Mouse (Mus musculus) intestine, embryonic 14.5 days (tissue): ENCODE measurements at regions not wholly inside any gene's neighbourhood (a gene's known extent, or its start where the extent isn't known, plus 50 kb on each side); places are given as distances from the start of the nearest gene placed in this dataset.
"Not testable (repeated sequence)": the region's sequence is repeated elsewhere in the genome, so short reads cannot be mapped to it uniquely, and the experiment has no call there.

Experiments used
- ATAC-seq: fragments of 200-750 bp; cut with Nextera tagmentation; replicated peaks from 2 replicates; pipeline ENCODE4 v1.8.0; 2017; ENCODE audit warnings: low read depth, moderate number of reproducible peaks, moderate TSS enrichment, moderate library complexity; ENCODE audit not compliant: low FRiP score, low TSS enrichment
- DNase-seq: peaks from one replicate; pipeline ENCODE4 v3.0.0-alpha.2; 2018; ENCODE audit warnings: low spot score
- H3K27ac ChIP-seq: fragments of 300-500 bp; sonication (generic); 2 replicates; pipeline ENCODE4 v1.5.1; 2014; ENCODE audit warnings: low read depth, mild to moderate bottlenecking, control low read depth
- H3K27me3 ChIP-seq: fragments of 300-500 bp; sonication (generic); replicated peaks from 2 replicates; pipeline ENCODE4 v1.6.1; 2014; ENCODE audit warnings: low read length, control low read depth; ENCODE audit not compliant: control insufficient read depth, insufficient read depth
- H3K36me3 ChIP-seq: fragments of 300-500 bp; sonication (generic); 2 replicates; pipeline ENCODE4 v1.6.1; 2014; ENCODE audit warnings: low read length, control low read depth; ENCODE audit not compliant: control insufficient read depth, insufficient read depth
- H3K4me1 ChIP-seq: fragments of 300-500 bp; sonication (generic); replicated peaks from 2 replicates; pipeline ENCODE4 v1.6.1; 2014; ENCODE audit warnings: low read length, control low read depth, mixed read lengths; ENCODE audit not compliant: control insufficient read depth, insufficient read depth
- H3K4me2 ChIP-seq: fragments of 300-500 bp; sonication (generic); 2 replicates; pipeline ENCODE4 v1.6.1; 2014; ENCODE audit warnings: low read length
- H3K4me3 ChIP-seq: fragments of 300-500 bp; sonication (generic); 2 replicates; pipeline ENCODE4 v1.5.1; 2014; ENCODE audit warnings: low read depth, low read length, control low read depth, mixed read lengths
- H3K9ac ChIP-seq: fragments of 300-500 bp; sonication (generic); 2 replicates; pipeline ENCODE4 v1.6.1; 2014; ENCODE audit warnings: mild to moderate bottlenecking, low read length
- H3K9me3 ChIP-seq: fragments of 300-500 bp; sonication (generic); 2 replicates; pipeline ENCODE4 v1.6.1; 2016; ENCODE audit warnings: low read length, control low read depth; ENCODE audit not compliant: control insufficient read depth
- WGBS: fragments of 180-500 bp; shearing (Covaris S2); extraction: QIAGEN DNeasy Blood & Tissue Kit; methylation state at CpG from one replicate; pipeline ENCODE4 v1.1.7; 2014; 5-methylcytosine and 5-hydroxymethylcytosine counted together

DNA sequence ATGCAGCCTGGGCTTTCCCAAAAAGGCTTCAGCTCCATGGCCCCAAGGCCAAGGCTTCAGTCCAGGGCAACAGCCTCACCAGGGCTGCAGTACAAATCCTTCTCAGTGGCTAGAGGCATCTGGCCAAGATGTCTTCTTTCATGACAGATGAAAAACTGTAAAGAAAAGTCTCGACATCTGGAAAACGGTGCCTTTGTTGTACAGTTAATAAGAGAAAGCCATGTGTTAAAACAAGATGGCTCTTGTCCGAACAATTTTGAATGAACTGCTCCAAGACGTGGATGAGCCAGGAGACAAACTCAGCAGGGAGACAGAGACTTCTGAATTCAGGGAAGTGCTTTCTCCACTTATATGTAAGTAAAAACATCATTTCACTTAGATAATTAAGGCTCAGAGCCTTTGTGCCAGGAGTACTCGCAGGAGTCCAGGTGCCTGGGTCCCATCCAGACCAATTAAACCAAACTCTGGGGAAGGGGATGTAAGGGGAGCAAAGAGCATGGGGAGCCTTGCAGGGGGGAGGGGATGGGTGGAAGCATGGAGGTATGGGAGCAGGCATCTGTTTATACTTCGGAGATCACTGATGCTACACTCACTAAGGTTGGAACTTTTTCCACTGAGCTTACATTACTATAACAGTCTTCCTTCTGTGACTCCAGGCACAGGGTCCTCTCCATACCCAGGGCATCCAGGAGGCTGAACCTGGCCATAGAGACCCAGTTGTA, 125.8 kb upstream of the Zfp637 start:
- Histone ChIP-seq H3K36me3 (no peaks in the 10 kb centered on the region), H3K27me3 (no peaks in the 10 kb centered on the region), H3K4me2 (no peak overlapping the region), H3K4me1 (no peaks in the 10 kb centered on the region), H3K9me3 (no peaks in the 10 kb centered on the region), H3K9ac (no peak overlapping the region), H3K27ac (no peak overlapping the region), H3K4me3 (no peak overlapping the region)
- WGBS: 67% methylated on average over 6 of the region's 6 CpGs
- DNase-seq (no peak), ATAC-seq (no peak)

DNA sequence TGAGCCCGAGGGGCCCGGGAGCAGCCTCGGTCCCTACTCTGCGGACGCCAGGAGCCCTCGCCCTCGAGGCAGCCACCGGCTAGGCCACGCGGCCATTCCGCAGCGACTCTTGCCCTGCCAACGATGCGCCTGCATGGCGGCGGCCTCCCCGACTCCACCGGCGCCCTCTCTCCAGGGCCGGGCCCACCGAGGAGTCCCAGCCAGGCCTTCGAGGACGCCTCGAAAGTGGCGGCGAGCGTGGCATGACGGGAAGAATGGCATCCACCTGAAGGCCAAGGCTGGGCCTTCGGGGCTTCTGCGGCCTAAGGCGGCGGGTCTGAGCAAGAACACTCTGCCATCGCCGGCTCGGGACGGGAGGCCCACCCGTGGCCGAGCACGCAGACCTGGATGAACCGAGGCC, 124.6 kb upstream of the Zfp637 start:
- H3K4me2 ChIP-seq, H3K4me1 ChIP-seq, H3K27ac ChIP-seq, H3K36me3 ChIP-seq, DNase-seq, ATAC-seq, H3K27me3 ChIP-seq, H3K4me3 ChIP-seq, H3K9me3 ChIP-seq, H3K9ac ChIP-seq: not testable (repeated sequence)
- 72% methylated on average over 5 of the region's 40 CpGs for WGBS

DNA sequence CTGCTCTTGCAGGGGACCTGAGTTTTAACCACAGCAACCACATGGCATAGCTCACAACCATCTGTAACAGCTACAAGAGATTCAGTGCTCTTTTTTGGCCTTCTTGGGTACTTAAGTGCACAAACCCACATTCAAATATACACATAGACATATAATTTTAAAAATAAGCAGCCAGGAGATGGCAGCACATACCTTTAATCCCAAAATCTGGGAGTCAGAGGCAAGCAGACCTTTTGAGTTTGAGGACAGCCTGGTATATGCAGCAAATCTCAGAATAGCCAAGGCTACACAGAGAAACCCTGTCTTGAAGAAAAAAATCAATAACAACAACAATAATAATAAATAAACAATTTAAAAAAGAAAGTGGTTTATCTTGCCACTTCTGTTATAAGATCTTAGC, 88.6 kb upstream of the Zfp637 start:
- H3K9me3 ChIP-seq, ATAC-seq, H3K27ac ChIP-seq, H3K4me3 ChIP-seq, DNase-seq, H3K9ac ChIP-seq, H3K27me3 ChIP-seq, H3K4me1 ChIP-seq, H3K4me2 ChIP-seq, H3K36me3 ChIP-seq: not testable (repeated sequence)

DNA sequence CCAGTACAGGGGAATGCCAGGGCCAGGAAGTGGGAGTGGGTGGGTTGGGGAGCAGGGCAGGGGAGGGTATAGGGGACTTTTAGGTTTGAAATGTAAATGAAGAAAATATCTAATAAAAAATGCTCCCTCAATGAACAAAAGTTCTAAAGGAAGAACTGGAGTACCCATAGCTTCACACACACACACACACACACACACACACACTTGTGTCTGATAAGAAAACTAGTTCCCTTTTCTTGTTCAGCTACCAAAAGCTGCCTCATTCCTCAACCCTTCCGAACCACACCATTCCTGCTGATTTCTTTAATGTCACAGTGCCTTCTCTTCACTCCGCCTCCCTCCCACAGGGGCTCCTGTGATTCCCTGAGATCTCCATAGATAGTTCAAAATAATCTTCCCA, 85.3 kb upstream of the Zfp637 start:
- H3K36me3 ChIP-seq, H3K4me3 ChIP-seq, H3K27me3 ChIP-seq, H3K9ac ChIP-seq, DNase-seq, H3K4me1 ChIP-seq, H3K4me2 ChIP-seq, H3K27ac ChIP-seq, ATAC-seq, H3K9me3 ChIP-seq: not testable (repeated sequence)
- WGBS: 95% methylated on average over 2 of the region's 2 CpGs

DNA sequence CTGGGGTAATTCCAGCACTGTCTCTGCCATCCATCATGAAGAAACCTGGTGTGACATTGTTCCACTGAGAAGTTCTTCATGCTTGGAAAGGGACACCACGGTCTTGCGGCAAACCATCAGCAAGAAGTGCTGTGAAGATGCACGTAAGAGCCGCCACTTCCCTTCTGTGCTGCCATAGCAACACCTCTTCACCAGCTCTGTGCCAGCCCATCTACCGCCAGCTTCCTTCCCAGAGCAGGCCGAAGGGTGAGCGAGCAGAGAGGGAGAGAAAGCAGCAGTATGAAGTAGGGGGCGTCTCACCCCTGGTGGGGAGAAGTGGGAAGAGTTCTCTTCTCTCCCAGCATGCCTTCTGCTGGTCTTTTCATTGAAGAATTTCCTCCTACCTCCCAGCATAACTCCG, 84.8 kb upstream of the Zfp637 start:
- ATAC-seq (no peak), DNase-seq (no peak)

DNA sequence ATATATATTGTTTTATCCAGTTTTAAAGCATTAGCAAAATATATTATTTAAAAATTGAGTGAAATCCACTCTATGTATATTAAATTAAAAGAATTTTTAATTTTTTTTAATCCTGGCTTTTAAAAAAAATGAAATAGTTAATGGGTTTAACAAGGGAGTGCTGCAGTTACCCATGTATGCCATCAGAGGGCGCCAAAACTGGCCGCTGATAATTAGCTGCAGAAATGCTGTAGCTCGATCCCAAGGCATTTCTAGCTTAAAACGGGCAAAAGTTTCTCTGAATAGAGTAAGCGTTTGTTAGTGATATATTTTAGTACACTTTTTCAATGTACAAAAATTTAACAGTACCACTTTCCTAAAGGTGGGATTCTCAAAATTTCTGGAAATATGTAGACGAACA, 82.5 kb upstream of the Zfp637 start:
- H3K27me3 ChIP-seq, DNase-seq, H3K27ac ChIP-seq, H3K4me1 ChIP-seq, H3K4me2 ChIP-seq, H3K36me3 ChIP-seq, H3K9ac ChIP-seq, H3K4me3 ChIP-seq, H3K9me3 ChIP-seq, ATAC-seq: not testable (repeated sequence)
- WGBS: 7% methylated on average over 6 of the region's 6 CpGs

More for the DNA sequence above, 84.8 kb upstream of the Zfp637 start:
- Histone ChIP-seq H3K36me3 (no peaks in the 10 kb centered on the region), H3K27ac (no peak overlapping the region), H3K4me3 (no peak overlapping the region), H3K9me3 (no peaks in the 10 kb centered on the region), H3K4me1 (no peaks in the 10 kb centered on the region), H3K27me3 (no peaks in the 10 kb centered on the region), H3K4me2 (no peak overlapping the region), H3K9ac (no peak overlapping the region)
- 76% methylated on average over 9 of the region's 9 CpGs for WGBS

DNA sequence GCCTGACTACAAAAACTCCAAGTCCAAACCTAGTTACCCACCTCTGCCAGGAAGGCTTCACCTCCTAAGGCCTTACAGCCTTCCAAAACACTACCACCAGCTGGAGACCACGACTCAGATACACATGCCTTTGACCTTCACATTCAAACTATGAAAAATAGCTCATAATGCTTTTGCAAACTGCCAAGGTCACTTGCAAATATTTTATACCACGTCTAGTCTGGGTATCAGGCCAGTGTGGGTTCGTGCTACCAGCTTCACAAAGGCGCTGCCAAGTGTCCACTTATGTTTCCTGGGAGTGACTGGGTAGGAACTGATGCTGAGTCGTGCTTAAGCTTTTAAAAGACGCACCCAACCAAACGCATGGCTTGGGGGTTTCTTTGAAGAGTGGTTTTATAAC, 69.5 kb upstream of the Zfp637 start:
- no peaks in the 10 kb centered on the region for H3K36me3 ChIP-seq
- H3K9ac ChIP-seq: no peak overlapping the region
- H3K4me2 ChIP-seq: no peak overlapping the region
- ATAC-seq: no peak
- H3K27me3 ChIP-seq: no peaks in the 10 kb centered on the region
- no peak overlapping the region for H3K4me3 ChIP-seq
- H3K4me1 ChIP-seq: no peaks in the 10 kb centered on the region
- H3K9me3 ChIP-seq: no peaks in the 10 kb centered on the region
- 84% methylated on average over 7 of the region's 7 CpGs for WGBS
- H3K27ac ChIP-seq: no peak overlapping the region
- no peak for DNase-seq

DNA sequence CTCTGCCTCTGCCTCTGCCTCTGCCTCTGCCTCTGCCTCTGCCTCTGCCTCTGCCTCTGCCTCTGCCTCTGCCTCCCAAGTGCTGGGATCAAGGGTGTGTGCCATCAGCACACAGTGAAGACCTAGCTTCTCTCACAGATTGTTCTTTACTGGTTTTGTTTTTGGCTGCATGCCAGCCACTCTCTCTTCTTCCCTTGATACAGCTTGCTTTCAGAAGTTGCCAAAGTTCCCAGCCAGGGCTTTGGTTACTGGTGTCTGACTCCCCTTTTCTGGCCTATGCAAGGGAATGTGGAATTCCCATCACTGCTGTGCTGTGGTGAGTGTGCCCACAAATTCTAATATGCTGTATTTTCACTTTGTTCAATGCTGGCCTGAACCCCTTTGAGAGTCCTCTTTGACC, 68.6 kb upstream of the Zfp637 start:
- no peak overlapping the region for H3K27ac ChIP-seq
- no peaks in the 10 kb centered on the region for H3K36me3 ChIP-seq
- H3K27me3 ChIP-seq: no peaks in the 10 kb centered on the region
- H3K9me3 ChIP-seq: no peaks in the 10 kb centered on the region
- no peak overlapping the region for H3K4me2 ChIP-seq
- H3K4me3 ChIP-seq: no peak overlapping the region
- H3K9ac ChIP-seq: no peak overlapping the region
- ATAC-seq: no peak
- H3K4me1 ChIP-seq: no peaks in the 10 kb centered on the region
- DNase-seq: no peak

DNA sequence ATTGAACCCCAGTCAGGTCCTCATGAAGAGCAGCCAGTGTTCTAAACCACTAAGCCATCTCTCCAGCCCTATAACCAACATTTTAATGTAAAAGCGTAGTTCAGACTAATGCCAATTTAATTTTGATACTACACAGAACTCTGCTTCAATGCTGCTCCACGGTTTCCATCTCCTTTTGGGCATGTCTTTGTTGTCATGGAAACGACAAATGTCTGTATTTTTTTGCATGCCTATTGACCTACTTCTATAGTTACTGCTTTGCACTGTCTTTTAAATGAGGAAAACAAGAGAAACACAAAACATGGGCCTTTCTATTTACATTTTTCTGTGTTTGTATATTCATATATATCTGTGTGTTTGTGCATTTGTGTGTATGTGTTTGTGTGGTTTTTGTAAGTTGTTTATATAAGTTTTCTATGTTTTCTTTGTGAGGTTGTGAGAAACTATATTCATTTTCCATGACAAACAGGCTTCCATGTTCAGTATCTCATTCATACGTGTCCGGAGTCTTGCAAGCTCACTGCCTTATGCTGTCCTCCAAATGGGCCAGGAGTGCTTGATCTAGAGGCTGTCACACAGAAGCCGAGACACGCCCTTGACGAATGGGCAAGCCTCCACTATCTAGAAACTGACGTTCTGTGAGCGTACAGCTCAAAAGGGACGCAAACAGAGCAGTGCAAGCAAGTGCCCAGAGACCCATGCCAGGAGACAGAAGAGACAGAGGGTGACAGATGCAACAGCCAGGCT, 65.5 kb upstream of the Zfp637 start:
- WGBS: 68% methylated on average over 11 of the region's 11 CpGs
- Histone ChIP-seq H3K9me3 (no peaks in the 10 kb centered on the region), H3K36me3 (no peaks in the 10 kb centered on the region), H3K4me3 (no peak overlapping the region), H3K4me2 (no peak overlapping the region), H3K9ac (no peak overlapping the region), H3K27ac (no peak overlapping the region), H3K4me1 (no peaks in the 10 kb centered on the region), H3K27me3 (no peaks in the 10 kb centered on the region)
- DNase-seq (no peak), ATAC-seq (no peak)
